Mouse (Mus musculus) CD8-positive naive resting alpha-beta T cell, adult 2 months (primary cell): ENCODE data around the gene Acvr1c.

Experiments
- DNase-seq, 2 experiments: peaks; one replicate each; pipeline ENCODE4 v3.0.0; 2022; ENCODE audit warnings: low read depth in 2 of 2, low spot score in 2 of 2

Acvr1c gene

GRCm38 (mm10) chr2:58289331-58289730 lies 68.4 kb downstream of the Acvr1c start:
- DNase-seq: no peak

DNA sequence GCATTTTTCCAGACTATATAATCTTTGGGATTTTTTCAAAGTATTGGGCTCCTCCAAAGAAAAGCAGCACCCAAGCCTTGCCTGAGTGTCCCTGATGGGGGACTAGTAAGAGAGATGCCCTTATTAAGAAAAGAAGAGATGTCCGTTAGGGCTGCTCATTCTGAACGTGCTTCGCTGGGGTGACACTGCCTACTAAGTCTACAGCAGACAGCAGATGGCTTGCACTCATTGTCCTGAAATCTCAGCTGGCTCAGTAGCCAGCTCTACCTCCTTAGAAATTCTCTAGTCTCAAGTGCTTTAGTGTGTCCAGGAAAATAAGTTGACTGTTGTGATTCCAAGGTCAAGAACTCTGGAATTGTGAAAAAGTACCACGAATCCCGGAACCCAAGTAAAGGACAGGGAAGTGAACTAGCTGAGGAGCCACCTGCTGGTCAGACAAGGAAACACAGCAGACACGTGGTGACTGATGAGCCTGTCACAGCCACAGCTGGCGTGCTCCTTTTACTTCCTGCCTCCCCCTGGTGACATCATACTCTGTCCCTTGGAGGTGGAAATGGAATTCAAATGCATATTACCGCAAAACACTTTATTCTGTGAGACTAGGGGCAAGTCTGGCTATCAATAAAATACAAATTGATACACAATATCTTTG lies 75.3 kb downstream of the Acvr1c start:
- peak; percentile 63 to 74 for DNase-seq

DNA sequence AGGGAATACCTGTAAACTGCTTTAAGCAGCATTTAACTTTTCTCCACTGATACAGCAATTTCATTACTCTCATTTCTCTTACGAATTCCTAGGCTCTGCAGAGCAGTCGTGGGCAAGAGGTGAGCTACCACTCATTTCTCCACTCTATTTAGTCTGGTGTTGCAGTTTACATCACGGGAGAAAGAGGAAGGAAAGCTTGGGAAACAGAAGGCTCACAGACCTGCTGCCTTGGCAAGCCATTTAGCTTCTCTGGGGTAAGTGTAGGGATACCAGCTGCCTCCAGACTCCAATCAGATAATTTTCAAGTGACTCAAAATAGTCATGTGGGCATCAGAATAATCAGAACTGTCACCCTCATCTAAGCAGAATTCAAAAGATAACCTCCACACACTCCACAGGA lies 76.6 kb downstream of the Acvr1c start:
- no peak for DNase-seq

DNA sequence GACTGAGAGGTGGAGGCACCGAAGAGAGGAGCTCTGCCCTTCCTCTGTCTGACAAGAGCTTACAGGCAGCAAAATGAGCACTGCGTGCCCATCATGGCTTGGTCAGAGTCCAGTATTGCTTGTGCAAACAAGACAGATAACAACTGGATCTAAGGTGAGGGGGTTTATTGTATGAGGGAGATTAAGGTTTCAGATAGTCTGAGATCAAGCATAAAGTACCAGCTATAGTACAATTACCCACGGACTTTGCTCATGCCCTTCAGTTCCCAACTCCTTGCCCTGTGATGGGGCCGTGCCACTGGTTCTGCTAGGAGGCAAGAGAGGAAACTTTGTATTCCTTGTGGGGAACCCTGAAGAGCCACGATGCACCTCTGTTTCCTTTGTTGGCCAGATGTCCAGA lies 78.5 kb downstream of the Acvr1c start:
- DNase-seq: no peak

DNA sequence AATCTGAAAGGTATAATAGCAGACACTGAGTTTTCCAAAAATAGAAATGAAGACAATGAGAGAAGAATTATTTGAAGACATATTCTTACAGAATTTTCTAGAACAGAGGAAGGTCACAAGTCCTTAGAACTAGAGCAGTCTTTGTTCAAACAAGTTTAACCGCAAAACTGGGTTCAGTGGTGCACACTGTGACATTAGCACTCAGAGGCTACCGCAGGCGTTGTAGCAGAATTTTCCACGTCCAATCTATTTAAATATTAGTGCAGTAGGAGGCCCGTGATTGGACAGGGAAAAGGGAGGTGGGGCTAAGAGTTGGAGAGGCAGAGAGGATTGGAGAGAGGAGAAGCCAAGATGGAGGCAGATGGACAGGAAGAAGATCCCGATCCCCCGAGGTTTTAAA lies 81.2 kb downstream of the Acvr1c start:
- DNase-seq: no peak

DNA sequence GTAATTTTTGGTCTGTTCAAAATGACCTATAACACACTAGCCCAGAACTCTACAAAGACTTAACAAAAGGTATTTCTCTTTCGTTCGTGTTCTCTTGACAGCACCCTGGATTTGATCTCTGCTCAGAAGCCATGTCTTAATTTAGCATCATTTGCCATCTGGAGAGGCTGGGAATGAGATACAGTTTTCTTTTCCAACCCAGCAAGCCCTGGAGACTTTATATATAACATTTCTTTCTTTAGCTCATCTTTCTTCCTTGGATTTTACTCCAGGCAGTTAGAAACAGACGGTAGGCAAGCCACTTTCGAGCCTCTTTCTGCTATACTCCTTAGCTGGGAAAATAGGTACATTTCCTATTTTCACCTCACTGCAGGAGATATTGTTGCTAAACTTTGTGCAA lies 117.1 kb downstream of the Acvr1c start:
- no peak for DNase-seq

DNA sequence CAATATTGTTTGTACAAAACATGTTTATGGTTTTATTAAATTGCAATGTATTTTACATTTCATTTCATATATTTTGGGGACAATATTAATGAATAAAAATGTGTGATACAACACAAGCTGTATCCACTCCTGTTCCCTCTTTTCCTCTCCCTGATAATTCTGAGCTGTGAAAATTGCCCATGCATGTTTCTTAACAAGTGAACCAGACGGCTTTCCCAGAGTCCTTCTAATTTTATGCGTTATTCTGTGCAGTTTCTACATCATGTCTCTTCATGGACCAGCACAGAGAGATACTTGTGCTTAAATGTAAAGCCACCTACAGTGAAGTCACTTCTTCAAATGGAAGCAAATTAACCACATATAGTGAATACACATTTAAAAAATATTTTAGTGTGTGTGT lies 120.2 kb downstream of the Acvr1c start:
- DNase-seq: no peak
